Mouse (Mus musculus) NIH3T3 (cell line): ENCODE measurements around the gene Atp1a3.

Experiments used
- DNase-seq: peaks from one replicate; pipeline ENCODE4 v3.0.0-alpha.2; 2012; ENCODE audit warnings: low read depth

Gene Atp1a3

GRCm38 (mm10) chr7:25003820-25004388 lies 1.9 kb downstream of the Atp1a3 start:
- DNase-seq: no peak

GRCm38 (mm10) chr7:25003291-25003690 lies 2.5 kb downstream of the Atp1a3 start:
- no peak for DNase-seq

GRCm38 (mm10) chr7:25000711-25001110 lies 5.0 kb downstream of the Atp1a3 start:
- no peak for DNase-seq

- peak; percentile 9 for DNase-seq
These were observed 5.5 kb downstream of the Atp1a3 start for GRCm38 (mm10) chr7:25000211-25000610.

GRCm38 (mm10) chr7:24993081-24993480 lies 12.7 kb downstream of the Atp1a3 start:
- DNase-seq: peak; percentile 54

- no peak for DNase-seq
These were observed 15.3 kb downstream of the Atp1a3 start for GRCm38 (mm10) chr7:24990478-24990877.

GRCm38 (mm10) chr7:24987941-24988340 lies 17.8 kb downstream of the Atp1a3 start:
- no peak for DNase-seq

- DNase-seq: peak; percentile 27
These were observed 20.0 kb downstream of the Atp1a3 start for GRCm38 (mm10) chr7:24985799-24986198.

GRCm38 (mm10) chr7:24984307-24984706 lies 21.5 kb downstream of the Atp1a3 start:
- DNase-seq: no peak

GRCm38 (mm10) chr7:24983396-24983795 lies 22.4 kb downstream of the Atp1a3 start:
- DNase-seq: no peak

- DNase-seq: no peak
These were observed 25.3 kb downstream of the Atp1a3 start for GRCm38 (mm10) chr7:24980439-24980838.

- DNase-seq: no peak
These were observed 27.0 kb downstream of the Atp1a3 start for GRCm38 (mm10) chr7:24978781-24979180.

GRCm38 (mm10) chr7:24974893-24975595 lies 30.7 kb downstream of the Atp1a3 start:
- peak; percentile 78 for DNase-seq

- DNase-seq: no peak
These were observed 31.9 kb downstream of the Atp1a3 start for GRCm38 (mm10) chr7:24973902-24974301.

- no peak for DNase-seq
These were observed 32.5 kb downstream of the Atp1a3 start for GRCm38 (mm10) chr7:24973208-24973607.

- DNase-seq: peak; percentile 95
These were observed 33.5 kb downstream of the Atp1a3 start, which contains the start of gene Rabac1 for GRCm38 (mm10) chr7:24971972-24972893. Gene Rabac1 (minus strand): TSS chr7:24972754.

GRCm38 (mm10) chr7:24971261-24971971 lies 34.3 kb downstream of the Atp1a3 start:
- peak; percentile 91 for DNase-seq

GRCm38 (mm10) chr7:24970341-24970740 lies 35.4 kb downstream of the Atp1a3 start:
- DNase-seq: no peak

GRCm38 (mm10) chr7:24969805-24970204 lies 36.0 kb downstream of the Atp1a3 start:
- no peak for DNase-seq

GRCm38 (mm10) chr7:24968463-24968862 lies 37.3 kb downstream of the Atp1a3 start:
- DNase-seq: peak; percentile 24

GRCm38 (mm10) chr7:24967966-24968365 lies 37.8 kb downstream of the Atp1a3 start:
- DNase-seq: no peak
